Comparison of ENCODE assay signal across 14 mouse cellular contexts in the genomic region with DNA sequence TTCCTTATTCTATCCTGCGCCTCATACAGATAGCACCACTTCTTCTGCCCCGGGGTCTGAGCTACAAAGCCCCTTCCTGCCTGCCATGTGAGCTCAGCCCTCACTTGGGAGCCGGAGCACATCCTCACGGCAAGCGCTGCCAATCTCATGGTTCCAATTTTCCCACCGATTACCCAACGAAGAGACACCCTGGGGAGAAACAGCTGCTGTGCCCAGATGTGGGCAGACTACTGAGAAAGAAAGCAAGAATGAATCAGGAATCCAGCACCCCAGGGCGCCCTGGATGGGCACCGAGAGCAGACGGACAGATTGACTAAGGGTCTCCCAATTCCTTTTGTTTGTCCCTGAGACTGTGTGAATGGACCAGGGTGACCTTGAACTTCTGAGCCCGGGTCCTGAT. TPM values are rescaled to one million over a fixed set of nuclear protein-coding genes. Genes with fewer than 3 reads are reported as not detected.
DNase-seq lines count a peak whose midpoint lies in the region; ATAC-seq and TF ChIP-seq lines count a peak whose summit lies in the region.
"Had no signal": no experiment of that assay in that cellular context is flagged by ENCODE, and none has a peak within 500 bp of the region (broad histone marks: within the 10 kb centered on the region; RNA-seq: fewer than 3 reads in every experiment).

No protein-coding gene starts in this region.

- H3K27me3 ChIP-seq in hindbrain, embryonic 14.5 days (ENCODE audit: control insufficient read depth, insufficient read depth, low read length), result no peaks in the 10 kb centered on the region
- no peaks in the 10 kb centered on the region for H3K27me3 ChIP-seq in neural tube, embryonic 15.5 days (replicated peaks)

- H3K4me1 ChIP-seq in hindbrain, embryonic 14.5 days (replicated peaks; ENCODE audit: control insufficient read depth, insufficient read depth, low read length), result peaks cover 82% of the 10 kb centered on the region
- H3K4me1 ChIP-seq in neural tube, embryonic 15.5 days, result peaks cover 91% of the 10 kb centered on the region
- H3K4me1 ChIP-seq: liver, embryonic 15.5 days had no signal

- no peaks in the 10 kb centered on the region for H3K36me3 ChIP-seq in hindbrain, embryonic 14.5 days (replicated peaks; ENCODE audit: control insufficient read depth, insufficient read depth)
- H3K36me3 ChIP-seq in neural tube, embryonic 15.5 days, result no peaks in the 10 kb centered on the region
- H3K36me3 ChIP-seq: heart, embryonic 12.5 days; liver, embryonic 15.5 days had no signal

- DNase-seq in layer of hippocampus, adult 2 months (ENCODE audit: low spot score in 2 of 2), result no peak
- DNase-seq in layer of hippocampus, postnatal 14 days (ENCODE audit: low spot score in 2 of 2), result no peak
- DNase-seq in cerebellum, postnatal 25 days, result peak; percentile 34 to 47
- DNase-seq in hindbrain, embryonic 14.5 days (ENCODE audit: low spot score), result no peak
- DNase-seq in frontal cortex, postnatal 25 days (ENCODE audit: low spot score in 2 of 2), result no peak
- no peak for DNase-seq in heart, postnatal 10 days
- DNase-seq: adrenal gland, adult 2 months; kidney, postnatal 36 days; thymus, postnatal 36 days had no signal

- no peak for ATAC-seq in hindbrain, embryonic 14.5 days (ENCODE audit: low FRiP score)
- no peak for ATAC-seq in neural tube, embryonic 15.5 days (ENCODE audit: low FRiP score)
- ATAC-seq: CD4-positive, CD25-positive, alpha-beta regulatory T cell, adult 4 months; Patski had no signal

- 8% methylated on average over 11 of the region's 11 CpGs for WGBS in hindbrain, embryonic 14.5 days
- WGBS in neural tube, embryonic 15.5 days, result 11% methylated on average over 11 of the region's 11 CpGs

- no peaks in the 10 kb centered on the region for H3K9me3 ChIP-seq in hindbrain, embryonic 14.5 days (ENCODE audit: control insufficient read depth, low read length)
- no peaks in the 10 kb centered on the region for H3K9me3 ChIP-seq in neural tube, embryonic 15.5 days (replicated peaks)
- H3K9me3 ChIP-seq: heart, embryonic 12.5 days; liver, embryonic 15.5 days had no signal

- peak overlapping the region; percentile 97; the same call in 1 of the 2 replicates for H3K27ac ChIP-seq in layer of hippocampus, adult 2 months
- H3K27ac ChIP-seq in hindbrain, embryonic 14.5 days, result no peak overlapping the region
- H3K27ac ChIP-seq in neural tube, embryonic 15.5 days (replicated peaks), result no peak overlapping the region
- H3K27ac ChIP-seq: liver, embryonic 15.5 days had no signal

- TF ChIP-seq CTCF in layer of hippocampus, adult 2 months (conservative IDR thresholded peaks at IDR 0.05), result no peak

- H3K9ac ChIP-seq in hindbrain, embryonic 14.5 days, result peak overlapping the region; percentile 28; the same call in 1 of the 2 replicates
- H3K9ac ChIP-seq in neural tube, embryonic 15.5 days (replicated peaks), result 0 out of 2 replicates have a peak overlapping the region, but pooled peaks have one; percentile 28
- H3K9ac ChIP-seq: heart, embryonic 12.5 days; liver, embryonic 15.5 days had no signal

- peak overlapping the region; percentile 15 for H3K4me2 ChIP-seq in hindbrain, embryonic 14.5 days (replicated peaks)
- H3K4me2 ChIP-seq in neural tube, embryonic 15.5 days, result peak overlapping the region; percentile 15
- H3K4me2 ChIP-seq: heart, embryonic 12.5 days; liver, embryonic 15.5 days had no signal

- no peak overlapping the region for H3K4me3 ChIP-seq in layer of hippocampus, adult 2 months
- H3K4me3 ChIP-seq in hindbrain, embryonic 14.5 days (replicated peaks; ENCODE audit: low read length), result no peak overlapping the region
- no peak overlapping the region for H3K4me3 ChIP-seq in neural tube, embryonic 15.5 days (replicated peaks)
- H3K4me3 ChIP-seq: heart, embryonic 12.5 days; liver, embryonic 15.5 days had no signal

- intact Hi-C loops in heart, postnatal 10 days (cut with DNase I), result no loop called here

RNA-seq across cellular contexts. Expression of a gene that starts 8.5 kb away (rescaled TPM):
- total RNA-seq in layer of hippocampus, adult 2 months (2021), result 100 to 1,000 TPM; 226 to 232 TPM
- total RNA-seq in layer of hippocampus, postnatal 14 days (2021), result 100 to 1,000 TPM; 309 to 331 TPM
- polyA plus RNA-seq in hindbrain, embryonic 14.5 days (2014; fragmentation: Nextera tagmentation; extraction: Ambion mirVana), result 9.1 and 11.8 TPM in 2 replicates
- polyA plus RNA-seq in neural tube, embryonic 15.5 days (2015; fragmentation: Nextera tagmentation; extraction: Ambion mirVana), result 7.2 and 10.5 TPM in 2 replicates
- total RNA-seq in heart, postnatal 10 days (2021), result under 1 TPM; 0.19 to 0.20 TPM
- polyA plus RNA-seq: CD4-positive, CD25-positive, alpha-beta regulatory T cell, adult 4 months; heart, embryonic 12.5 days; liver, embryonic 15.5 days had no signal

Comparison
In these comparisons a context has a peak if more than half of its experiments do, and no peak if none do; other contexts are left out.
1. DNase-seq: peak in cerebellum, postnatal 25 days (2 of 2); none in layer of hippocampus, adult 2 months (0 of 2), layer of hippocampus, postnatal 14 days (0 of 2), hindbrain, embryonic 14.5 days (single experiment), frontal cortex, postnatal 25 days (0 of 2) and heart, postnatal 10 days (0 of 2).
2. RNA of a gene that starts 8.5 kb away (total RNA-seq): 309 to 331 TPM in layer of hippocampus, postnatal 14 days and 226 to 232 TPM in layer of hippocampus, adult 2 months; 0.19 to 0.20 TPM in heart, postnatal 10 days; every median in the first group is over 100 times any median in the second.